Mouse (Mus musculus) MEL-GATA-1-ER (cell line): ENCODE results near the gene Ocln.

ENCODE experiments used
- DNase-seq: peaks from one replicate; pipeline ENCODE4 v3.0.0-alpha.2; 2012; ENCODE audit warnings: low read depth; ENCODE audit errors: extremely low read depth

The Ocln gene

DNA sequence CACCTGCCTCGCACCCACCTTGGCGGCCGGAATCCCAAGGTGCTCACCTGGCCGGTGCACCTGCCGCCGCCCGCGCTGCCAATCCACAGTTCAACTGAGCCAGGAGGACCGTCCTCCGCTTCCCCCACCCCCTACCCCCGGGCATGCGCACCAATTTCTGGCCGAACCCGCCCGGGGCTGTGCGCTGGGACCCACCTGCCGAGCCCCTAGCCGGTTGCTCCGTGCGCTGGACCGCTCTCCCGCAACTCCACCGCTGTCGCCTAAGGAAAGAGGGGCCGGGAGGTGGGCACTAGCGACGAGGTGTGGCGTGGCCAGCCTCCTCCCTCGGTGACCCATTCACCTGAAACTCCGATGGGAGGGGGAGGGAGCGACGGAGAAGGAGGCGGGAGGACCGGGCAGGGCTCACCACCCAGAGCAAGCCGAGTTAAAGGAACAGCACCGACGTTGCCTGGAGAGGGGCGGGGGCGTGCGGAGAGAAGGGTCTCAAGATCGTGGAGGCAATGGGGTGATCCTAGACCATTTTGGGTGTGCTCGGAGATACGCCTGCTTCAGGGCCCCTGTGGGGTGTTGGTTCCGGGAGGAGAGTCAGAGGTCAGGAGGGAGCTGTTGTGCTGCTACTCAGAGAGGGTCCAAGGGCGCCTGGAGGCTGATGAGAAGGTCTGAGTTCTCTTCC, at the start of gene Ocln:
Gene Ocln (minus strand): TSS at position 350 of the 673 bp plus-strand sequence.
- no peak for DNase-seq

DNA sequence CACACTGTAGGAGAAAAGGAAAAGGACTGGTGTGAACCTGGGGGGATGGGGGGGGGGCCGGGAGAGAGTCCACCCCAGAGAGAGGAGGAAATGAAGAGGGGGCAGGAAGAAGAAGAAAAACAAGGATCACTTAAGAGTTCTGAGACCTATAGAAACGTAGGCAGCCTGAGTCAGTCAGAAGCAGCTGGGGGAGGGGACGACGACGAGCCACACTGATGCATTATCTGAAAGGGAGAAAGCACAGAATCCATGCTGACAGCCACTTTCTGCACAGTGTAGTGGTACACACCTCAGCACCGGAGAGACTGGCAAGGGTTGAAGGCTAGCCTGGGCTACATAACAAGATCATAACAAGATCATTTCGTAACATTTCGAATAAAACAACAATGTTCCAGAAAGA, 48.5 kb upstream of the Ocln start:
- no peak for DNase-seq

DNA sequence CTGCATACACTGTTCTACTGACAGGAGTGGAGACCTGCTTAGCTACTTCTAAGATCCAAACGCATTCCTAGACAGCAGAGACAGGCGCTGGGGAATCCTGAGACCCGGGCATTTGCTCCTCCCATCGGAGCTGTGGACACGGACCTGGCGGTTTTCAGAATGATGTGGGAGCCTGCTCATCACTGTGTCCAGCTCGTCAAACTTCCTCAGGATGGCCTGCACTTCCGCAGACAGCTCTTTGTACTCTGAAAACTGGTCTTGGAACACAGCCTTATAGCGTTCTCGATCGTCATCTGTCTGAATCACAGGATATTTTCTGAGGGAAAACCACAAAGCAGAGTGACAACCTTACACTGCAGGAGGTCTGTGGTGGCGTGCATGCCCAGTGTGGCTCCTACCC, 47.8 kb upstream of the Ocln start:
- DNase-seq = no peak

DNA sequence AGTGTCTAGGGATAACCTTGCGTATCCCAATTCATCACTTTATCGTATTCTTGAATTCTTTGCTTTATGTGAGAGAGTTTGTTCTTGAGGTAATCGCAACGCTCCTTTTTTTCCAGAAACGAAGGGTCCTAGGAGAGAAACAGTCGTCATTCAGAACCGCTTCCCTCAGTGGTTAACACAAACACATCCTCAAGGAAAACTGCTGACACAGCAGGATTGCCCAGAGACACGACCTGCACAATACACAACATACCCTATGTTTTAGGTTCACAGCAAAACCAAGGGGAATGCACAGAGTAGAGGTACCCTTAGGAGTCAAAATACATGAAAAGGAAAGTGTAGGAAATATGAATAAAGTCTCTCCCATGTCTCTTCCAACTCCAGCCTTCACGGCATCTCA, 44.8 kb upstream of the Ocln start:
- no peak for DNase-seq

DNA sequence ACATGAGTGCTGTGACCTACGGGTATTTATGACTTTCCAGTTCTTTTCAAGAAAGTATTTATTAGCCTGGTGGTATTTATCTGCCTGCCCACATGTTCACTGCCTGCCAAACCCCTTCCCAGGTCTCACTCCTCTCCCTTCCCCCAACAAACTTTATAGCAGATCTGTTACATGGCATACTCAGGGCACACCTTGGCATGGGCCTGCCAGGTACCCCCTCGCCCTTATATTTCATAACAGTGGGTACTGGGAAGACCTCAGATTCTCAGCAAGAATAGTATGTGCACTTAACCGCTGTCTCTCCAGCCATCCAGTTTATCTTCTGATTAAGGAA, 43.0 kb upstream of the Ocln start:
- no peak for DNase-seq

DNA sequence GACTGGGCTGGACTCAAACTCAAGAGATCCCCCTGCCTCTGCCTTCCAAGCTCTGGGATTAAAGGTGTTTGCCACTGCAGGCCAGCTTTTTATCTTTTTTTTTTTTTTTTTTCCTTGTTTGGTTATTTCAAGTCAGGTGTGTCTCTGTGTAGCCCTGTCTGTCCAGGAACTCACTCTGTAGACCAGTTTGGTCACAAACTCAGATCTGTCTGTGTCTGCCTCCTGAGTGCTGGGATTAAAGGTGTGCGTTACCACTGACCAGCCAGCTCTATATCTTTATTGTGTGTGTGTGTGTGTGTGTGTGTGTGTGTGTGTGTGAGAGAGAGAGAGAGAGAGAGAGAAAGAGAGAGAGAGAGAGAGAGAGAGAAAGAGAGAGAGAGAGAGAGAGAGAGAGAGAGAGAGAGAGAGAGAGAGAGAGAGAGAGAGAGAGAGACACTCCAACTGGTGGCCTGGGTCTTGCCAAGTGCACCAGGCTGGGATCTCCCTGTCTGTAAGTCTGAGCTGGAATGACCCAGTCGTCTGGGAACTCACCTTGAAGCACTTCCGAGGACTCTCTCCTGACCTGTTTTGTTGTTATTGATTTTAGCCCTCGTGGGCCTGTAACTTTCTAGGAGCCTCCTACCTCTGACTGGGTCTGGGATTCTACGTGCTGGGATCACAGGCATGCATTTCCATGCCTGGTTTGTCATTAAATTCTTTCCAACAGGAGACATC, 42.5 kb upstream of the Ocln start:
- DNase-seq = no peak

DNA sequence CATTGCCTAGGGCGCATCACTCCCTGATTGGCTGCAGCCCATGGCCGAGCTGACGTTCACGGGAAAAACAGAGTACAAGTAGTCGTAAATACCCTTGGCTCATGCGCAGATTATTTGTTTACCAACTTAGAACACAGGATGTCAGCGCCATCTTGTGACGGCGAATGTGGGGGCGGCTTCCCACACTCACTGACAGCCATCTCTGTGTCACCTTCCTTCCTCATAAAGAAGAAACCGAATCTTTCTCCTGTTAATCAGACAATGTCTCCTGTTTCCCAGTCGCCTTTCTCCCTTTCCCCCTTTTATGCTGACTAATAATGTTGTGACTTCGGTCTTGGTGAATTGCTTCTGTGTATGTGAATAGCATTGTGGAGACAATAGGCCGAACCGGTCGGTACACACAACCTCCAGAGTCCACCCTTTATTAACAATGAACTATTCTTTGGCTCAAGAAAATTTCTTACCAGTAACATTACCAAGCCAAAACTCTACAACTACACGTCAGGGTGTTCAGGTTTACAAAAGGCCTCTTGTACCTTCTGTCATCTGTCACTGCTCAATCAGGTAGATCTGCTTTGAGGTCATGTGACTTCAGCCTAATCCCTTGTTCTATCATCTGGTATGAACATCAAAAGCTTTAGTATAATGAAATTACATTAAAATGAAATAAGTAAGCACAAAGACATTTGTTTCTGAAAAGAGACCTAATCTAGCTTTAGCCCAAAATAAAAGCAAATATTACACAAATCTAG, 41.7 kb upstream of the Ocln start:
- DNase-seq = no peak

DNA sequence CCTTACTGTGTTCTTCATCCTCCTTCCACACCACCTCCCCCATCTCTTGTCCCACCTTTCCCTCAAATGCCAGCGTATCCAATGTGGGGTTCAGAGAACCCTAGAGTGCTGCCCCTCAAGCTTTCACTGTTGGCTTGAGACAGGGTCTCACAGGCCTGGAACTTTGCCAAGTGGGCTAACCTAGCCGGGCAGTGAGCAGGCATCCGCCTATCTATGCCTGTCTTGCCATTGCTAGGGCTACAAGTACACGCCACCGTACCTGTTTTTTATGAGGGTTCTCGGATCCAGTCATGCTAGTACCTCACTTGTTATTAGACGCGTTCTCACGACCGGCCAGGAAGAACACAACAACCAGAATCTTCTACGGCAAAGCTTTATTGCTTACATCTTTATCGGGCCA, 36.1 kb upstream of the Ocln start:
- no peak for DNase-seq

DNA sequence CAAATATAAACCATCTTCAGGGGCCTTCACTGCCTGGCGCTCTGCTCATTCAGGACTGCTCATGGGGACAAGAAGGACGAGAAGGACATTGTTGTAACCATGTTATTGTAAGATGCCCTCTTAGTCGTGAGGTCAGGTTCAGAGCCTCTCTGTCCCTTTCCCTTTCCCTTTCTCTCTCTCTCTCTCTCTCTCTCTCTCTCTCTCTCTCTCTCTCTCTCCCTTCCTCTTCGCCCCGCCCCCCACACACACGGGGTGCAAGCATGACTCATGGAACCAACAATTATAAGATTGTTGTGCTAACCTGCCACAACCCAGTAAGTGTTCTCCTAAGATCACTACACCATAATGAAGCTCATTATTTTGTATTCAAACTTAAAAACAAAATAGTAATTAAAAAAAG, 29.6 kb upstream of the Ocln start:
- no peak for DNase-seq

DNA sequence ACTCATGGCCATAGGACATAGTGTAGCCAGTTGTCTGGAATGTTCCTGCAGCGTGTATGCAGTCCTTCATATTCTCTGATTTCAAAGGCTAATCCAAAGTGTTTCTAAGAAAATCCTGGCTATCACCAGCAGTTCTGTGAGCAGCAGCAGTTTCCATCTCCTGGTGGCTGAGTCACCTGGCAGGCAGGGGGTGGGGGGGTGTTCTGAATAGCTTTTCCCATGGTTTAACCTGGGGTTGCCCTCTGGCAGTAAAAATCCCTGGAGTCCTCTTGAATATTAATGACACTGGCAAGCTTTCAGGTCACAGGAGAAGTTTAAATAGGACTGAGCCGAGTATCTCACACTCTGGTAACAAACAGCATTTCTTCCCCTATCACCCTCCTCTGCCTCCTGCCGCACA, 29.2 kb upstream of the Ocln start:
- no peak for DNase-seq

DNA sequence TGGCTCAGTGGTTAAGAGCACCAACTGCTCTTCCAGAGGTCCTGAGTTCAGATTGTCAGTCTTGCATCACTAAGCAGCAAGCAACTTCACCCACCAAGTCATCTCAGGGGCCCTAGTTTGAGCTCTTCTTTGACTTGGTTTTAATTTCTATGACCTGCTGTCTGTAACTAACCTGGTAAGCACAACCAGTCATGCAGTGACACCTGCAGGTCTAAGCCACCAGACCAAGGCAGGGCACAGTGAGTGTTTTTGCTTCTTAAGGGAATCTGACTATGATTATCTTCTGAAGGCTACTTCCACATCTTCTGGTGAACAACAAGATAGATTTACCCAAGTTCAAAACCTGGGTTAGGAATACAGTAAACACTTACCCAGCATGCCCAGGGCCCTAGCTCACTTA, 27.4 kb upstream of the Ocln start:
- DNase-seq = no peak

DNA sequence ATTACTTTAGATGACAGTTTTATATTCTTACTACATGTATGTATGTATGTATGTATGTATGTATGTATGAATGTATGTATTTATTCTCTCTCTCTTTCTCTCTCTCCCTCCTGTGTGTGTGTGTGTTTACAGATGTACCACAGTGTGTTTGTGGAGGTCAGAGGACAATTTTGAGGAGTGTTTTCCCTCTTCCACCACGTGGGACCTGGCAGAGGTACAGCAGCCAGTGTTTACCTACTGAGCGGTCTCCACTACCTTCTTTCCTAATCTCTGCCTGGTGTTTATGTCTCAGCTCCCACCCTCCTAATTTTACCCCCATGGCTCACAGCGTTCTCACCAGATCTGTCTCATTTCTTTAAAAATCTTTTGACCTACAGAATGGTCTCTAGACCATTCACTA, 26.7 kb upstream of the Ocln start:
- DNase-seq = no peak

DNA sequence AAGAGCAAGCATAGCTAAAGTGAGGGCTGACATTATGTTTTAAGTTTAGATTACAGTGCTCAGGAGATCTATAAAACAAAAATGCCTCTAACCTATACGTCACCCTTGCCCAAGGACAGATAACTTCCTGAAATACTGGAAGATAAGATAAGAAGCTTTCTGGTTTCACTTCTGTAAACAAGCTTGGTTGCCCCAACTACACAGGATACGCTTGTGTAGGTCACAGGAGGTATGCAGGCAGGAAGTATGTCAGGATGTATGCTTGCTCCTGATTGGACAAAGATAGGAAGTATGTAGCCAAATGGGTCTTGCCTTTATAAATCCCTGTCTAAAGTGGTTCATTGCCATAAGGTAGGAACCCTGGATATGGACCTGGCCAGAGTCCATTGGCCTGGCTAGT, 23.4 kb upstream of the Ocln start:
- no peak for DNase-seq

DNA sequence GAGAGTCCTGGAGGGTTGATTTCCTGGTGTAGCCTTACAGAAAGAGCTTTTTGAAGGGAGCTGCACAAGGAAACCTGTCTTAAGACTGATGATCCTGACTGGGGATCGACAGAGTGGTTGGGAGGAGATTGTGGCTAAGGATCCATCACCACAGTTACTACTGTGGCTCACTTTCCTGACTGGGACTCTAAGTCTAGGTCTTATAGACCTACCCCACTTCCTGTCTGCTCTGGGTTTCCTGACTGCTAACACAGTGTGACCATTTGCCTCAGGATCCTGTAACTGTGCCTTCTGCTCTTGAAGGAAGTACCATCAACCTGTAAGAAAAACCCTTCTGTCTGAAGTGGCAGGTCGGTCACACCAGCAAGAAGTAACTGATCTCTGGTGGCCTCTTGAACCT, 18.2 kb upstream of the Ocln start:
- DNase-seq = no peak

DNA sequence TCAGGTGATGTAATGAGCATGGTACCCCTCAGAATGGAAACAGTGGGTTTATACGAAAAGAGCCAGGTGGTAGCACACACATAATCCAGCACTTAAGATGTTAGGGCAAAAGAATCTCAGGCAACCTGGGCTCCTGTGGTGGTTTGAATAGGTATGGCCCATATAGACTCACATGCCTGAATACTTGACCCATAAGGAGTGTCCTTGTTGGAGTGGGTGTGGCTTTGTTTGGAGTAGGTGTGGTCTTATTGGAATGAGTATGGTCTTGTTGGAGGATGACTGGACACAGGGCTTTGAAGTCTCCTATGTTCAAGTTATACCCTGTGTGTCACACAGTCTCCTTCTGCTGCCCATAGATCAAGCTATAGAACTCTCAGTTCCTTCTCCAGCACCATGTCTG, 15.8 kb upstream of the Ocln start:
- DNase-seq = no peak

DNA sequence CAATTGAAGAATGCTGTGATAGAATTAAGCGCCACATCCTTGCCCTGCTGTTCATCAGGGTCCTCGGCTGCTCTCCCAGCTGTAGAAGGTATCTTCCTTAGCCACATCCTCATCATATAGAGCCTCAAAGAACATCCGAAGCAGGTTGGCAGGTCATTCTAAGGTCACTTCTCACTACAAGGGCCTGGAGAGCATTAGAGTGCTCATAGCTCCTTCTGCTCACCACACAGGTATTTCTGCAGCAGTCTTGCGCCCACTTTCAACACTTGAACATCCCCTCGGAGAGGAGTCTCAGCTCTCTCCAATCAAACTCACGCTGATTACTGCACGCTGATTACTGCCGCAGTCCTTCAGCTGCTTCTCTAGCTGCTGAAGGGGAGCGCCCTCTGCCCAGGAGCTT, 6.9 kb upstream of the Ocln start:
- DNase-seq = no peak

DNA sequence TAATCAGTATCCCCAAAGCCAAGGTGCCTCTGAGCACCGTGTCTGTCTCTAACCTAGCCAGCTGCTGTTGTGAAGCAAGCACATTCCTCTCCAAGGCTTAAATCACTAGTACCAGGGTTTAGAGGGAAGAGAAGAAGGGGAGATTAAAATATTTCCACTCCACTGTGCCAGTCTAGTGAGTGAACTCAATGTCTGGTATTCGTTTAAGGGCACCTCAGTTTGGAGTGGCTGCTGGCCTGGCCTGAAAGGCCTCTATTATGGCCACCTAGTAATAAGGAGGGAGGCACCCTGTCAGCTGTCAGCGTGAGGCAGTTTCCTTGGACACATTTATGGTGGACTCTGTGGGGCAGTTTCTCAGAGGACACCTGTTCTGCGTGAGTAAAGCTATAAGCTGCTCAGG, 4.5 kb upstream of the Ocln start:
- DNase-seq = no peak

DNA sequence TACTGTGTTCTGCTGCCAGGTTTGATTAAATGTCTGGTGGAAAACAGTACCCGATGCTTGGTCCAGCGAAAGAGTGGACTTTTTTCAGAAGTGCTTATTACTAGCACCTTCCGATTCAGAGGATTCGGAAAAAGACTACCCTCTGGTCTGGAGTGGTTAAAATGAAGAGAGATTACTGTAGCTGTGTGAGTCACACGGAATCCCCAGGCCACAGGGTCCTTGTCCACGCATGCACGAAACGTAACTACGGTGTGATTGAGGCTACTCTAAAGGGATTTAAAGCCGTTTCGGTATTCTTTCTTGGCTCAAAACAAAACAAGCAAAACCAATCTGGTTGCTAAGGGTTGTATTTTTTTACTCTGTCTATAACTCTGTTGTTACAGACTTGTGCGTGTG, 522 bp upstream of the Ocln start:
- DNase-seq = no peak

DNA sequence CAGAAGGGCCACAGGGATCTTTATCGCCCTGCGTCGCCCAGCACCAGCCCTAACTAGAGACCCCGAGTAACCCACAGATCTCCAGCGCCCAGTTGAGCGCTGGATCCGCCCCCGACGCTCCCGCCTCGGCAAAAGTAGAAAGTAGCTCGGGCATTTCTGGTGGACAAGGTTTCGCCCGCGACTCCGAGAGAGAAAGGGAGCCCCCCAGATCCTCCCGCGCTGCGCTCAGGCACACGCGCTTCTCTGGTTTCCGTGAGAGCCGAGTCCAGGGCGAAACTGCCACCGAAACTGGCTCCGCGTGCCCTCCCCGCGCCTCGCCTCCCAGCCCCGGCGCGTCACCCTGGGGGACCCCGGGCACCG, 529 bp downstream of the Ocln start:
- DNase-seq = no peak

DNA sequence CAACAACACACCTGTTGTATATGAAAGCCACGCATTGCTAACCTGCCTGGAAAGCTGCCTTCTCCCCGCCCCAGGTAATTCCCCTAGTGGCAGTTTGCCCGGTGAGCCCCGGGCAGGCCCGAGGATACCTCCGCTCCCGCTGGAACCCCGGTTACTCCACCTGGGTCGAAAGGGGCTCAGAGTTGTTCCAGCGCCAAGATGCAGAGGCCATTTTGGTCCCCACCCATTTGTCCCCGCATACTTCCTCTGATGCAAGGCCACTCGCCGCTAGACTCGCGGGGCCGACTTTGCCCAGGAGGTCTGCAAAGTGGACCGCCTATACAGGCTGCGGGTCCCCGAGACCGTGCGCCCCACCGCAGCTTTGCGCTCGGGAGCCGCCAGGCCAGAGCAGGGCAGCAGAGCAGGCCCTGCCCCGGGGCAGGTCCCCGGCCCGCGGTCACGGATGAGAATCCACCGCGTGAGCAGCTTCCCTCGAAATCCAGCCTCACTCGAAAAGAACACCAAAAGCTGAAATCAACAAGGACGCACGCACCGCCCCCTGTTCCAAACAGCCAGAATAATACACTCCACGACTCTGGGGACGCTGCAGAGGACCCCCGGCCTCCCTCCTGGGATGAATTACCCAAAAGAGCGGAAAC, 1.0 kb downstream of the Ocln start:
- no peak for DNase-seq

DNA sequence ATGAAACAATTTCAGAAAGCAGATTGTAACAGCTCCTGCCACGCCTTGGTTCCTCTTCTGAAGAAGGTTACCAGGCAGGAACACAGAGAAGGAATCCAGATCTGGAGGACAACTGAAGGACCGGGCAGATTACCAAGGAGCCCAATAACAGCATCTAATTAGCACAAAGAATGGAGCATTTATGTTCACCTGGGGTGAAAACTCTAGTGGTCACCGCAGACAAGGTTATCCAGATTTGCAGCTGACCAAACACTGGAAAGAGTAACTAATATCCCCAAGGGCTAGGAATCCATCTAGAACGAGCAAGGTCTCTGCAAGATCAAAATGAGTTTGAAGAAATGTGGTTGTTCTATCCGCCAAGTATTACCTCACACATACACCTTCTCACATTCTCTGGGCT, 5.2 kb downstream of the Ocln start:
- DNase-seq = no peak

DNA sequence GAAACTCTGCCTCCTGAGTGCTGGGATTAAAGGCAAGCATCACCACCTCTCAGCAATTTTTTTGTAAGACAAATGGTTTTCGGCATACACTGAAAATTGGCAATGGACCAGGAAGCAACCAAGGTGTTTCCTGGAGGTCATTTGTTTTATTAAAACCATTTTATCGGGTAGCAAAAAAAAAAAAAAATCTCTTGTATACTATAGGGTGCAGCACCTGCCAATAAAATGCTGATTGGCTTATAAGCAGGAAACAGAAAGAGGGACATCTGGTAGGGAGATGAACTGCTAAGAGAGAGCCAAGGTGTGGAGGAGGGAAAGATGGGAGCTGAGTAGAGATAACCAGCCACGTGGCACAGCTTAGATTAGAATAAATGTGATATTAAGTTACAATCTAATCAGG, 7.0 kb downstream of the Ocln start:
- DNase-seq = no peak
